7 mouse cellular contexts compared by ENCODE assay signal in genomic region chr4:154961226-154961738, GRCm38 (mm10). TPM values are rescaled to one million over a fixed set of nuclear protein-coding genes. Genes with fewer than 3 reads are reported as not detected.
DNase-seq lines count a peak whose midpoint lies in the region; ATAC-seq lines count a peak whose summit lies in the region.

No protein-coding gene starts in this region.

- peak; percentile 61 for DNase-seq in right cerebral cortex, postnatal 25 days
- DNase-seq in right cerebral cortex, postnatal 36 days (ENCODE audit: low spot score in 2 of 2), result no peak
- peak; percentile 52 to 58 for DNase-seq in cerebellum, postnatal 10 days
- DNase-seq in limb, embryonic 10.5 days (ENCODE audit: low spot score), result peak; percentile 75
- peak; percentile 65 for DNase-seq in thymus, postnatal 25 days

- no peak overlapping the region for H3K27ac ChIP-seq in heart, embryonic 13.5 days (replicated peaks)
- H3K27ac ChIP-seq in limb, embryonic 10.5 days, result peak overlapping the region; percentile 71
- H3K27ac ChIP-seq in midbrain, embryonic 16.5 days (ENCODE audit: low read length), result peak overlapping the region; percentile 92

- peaks cover 61% of the 10 kb centered on the region for H3K4me1 ChIP-seq in heart, embryonic 13.5 days
- H3K4me1 ChIP-seq in limb, embryonic 10.5 days, result peaks cover 79% of the 10 kb centered on the region
- H3K4me1 ChIP-seq in midbrain, embryonic 16.5 days (ENCODE audit: control insufficient read depth, insufficient read depth, low read length), result peaks cover 64% of the 10 kb centered on the region

- H3K4me3 ChIP-seq in heart, embryonic 13.5 days, result peak overlapping the region; percentile 56
- H3K4me3 ChIP-seq in limb, embryonic 10.5 days, result peak overlapping the region; percentile 57
- H3K4me3 ChIP-seq in midbrain, embryonic 16.5 days (ENCODE audit: low read depth, low read length), result peak overlapping the region; percentile 80

- H3K9me3 ChIP-seq in heart, embryonic 13.5 days, result no peaks in the 10 kb centered on the region
- H3K9me3 ChIP-seq in limb, embryonic 10.5 days (replicated peaks), result no peaks in the 10 kb centered on the region
- no peaks in the 10 kb centered on the region for H3K9me3 ChIP-seq in midbrain, embryonic 16.5 days (replicated peaks; ENCODE audit: control insufficient read depth, low read length, poor library complexity, severe bottlenecking)

- peak overlapping the region; percentile 76 for H3K9ac ChIP-seq in heart, embryonic 13.5 days
- peak overlapping the region; percentile 90 for H3K9ac ChIP-seq in midbrain, embryonic 16.5 days (ENCODE audit: low read depth, low read length)

- no peak for ATAC-seq in heart, embryonic 13.5 days (ENCODE audit: extremely low read depth, insufficient number of reproducible peaks, low FRiP score, low TSS enrichment)
- no peak for ATAC-seq in midbrain, embryonic 16.5 days

- peaks cover 4% of the 10 kb centered on the region; the same call in 1 of the 2 replicates for H3K36me3 ChIP-seq in heart, embryonic 13.5 days
- peaks cover 8% of the 10 kb centered on the region for H3K36me3 ChIP-seq in limb, embryonic 10.5 days
- H3K36me3 ChIP-seq in midbrain, embryonic 16.5 days (ENCODE audit: control insufficient read depth, insufficient read depth, low read length), result no peaks in the 10 kb centered on the region

- peak overlapping the region; percentile 85 for H3K4me2 ChIP-seq in heart, embryonic 13.5 days
- peak overlapping the region; percentile 90 for H3K4me2 ChIP-seq in midbrain, embryonic 16.5 days (ENCODE audit: low read length)

- WGBS in heart, embryonic 13.5 days, result under 1% methylated on average over 47 of the region's 47 CpGs
- WGBS in limb, embryonic 10.5 days, result under 1% methylated on average over 47 of the region's 47 CpGs
- under 1% methylated on average over 47 of the region's 47 CpGs for WGBS in midbrain, embryonic 16.5 days

- peaks cover 73% of the 10 kb centered on the region for H3K27me3 ChIP-seq in heart, embryonic 13.5 days (replicated peaks)
- peaks cover 76% of the 10 kb centered on the region for H3K27me3 ChIP-seq in limb, embryonic 10.5 days (ENCODE audit: low read depth, poor library complexity, severe bottlenecking)
- peaks cover 4% of the 10 kb centered on the region; the same call in 1 of the 2 replicates for H3K27me3 ChIP-seq in midbrain, embryonic 16.5 days (ENCODE audit: control insufficient read depth, insufficient read depth, low read depth, low read length)

RNA-seq across cellular contexts. Expression of gene Hes5, which starts 0.6 kb away (rescaled TPM):
- 0.31 and 0.45 TPM in 2 replicates for polyA plus RNA-seq in heart, embryonic 13.5 days (2015; fragmentation: Nextera tagmentation; extraction: Ambion mirVana)
- 0.33 and 1.1 TPM in 2 replicates for polyA plus RNA-seq in limb, embryonic 10.5 days (2016; fragmentation: Nextera tagmentation; extraction: Ambion mirVana)
- 107 and 135 TPM in 2 replicates for polyA plus RNA-seq in midbrain, embryonic 16.5 days (2015; fragmentation: Nextera tagmentation; extraction: Ambion mirVana)

RNA-seq across cellular contexts. Expression of gene Pank4, which starts 2.6 kb away (rescaled TPM):
- polyA plus RNA-seq in heart, embryonic 13.5 days (2015; fragmentation: Nextera tagmentation; extraction: Ambion mirVana), result 40.6 and 42.6 TPM in 2 replicates
- 45.8 and 56.5 TPM in 2 replicates for polyA plus RNA-seq in limb, embryonic 10.5 days (2016; fragmentation: Nextera tagmentation; extraction: Ambion mirVana)
- polyA plus RNA-seq in midbrain, embryonic 16.5 days (2015; fragmentation: Nextera tagmentation; extraction: Ambion mirVana), result 42.1 and 45.5 TPM in 2 replicates

RNA-seq across cellular contexts. Expression of gene Tnfrsf14, which starts 32.9 kb away (rescaled TPM):
- polyA plus RNA-seq in heart, embryonic 13.5 days (2015; fragmentation: Nextera tagmentation; extraction: Ambion mirVana), result 2.1 and 2.6 TPM in 2 replicates
- polyA plus RNA-seq in limb, embryonic 10.5 days (2016; fragmentation: Nextera tagmentation; extraction: Ambion mirVana), result 0.55 and 2.4 TPM in 2 replicates
- polyA plus RNA-seq in midbrain, embryonic 16.5 days (2015; fragmentation: Nextera tagmentation; extraction: Ambion mirVana), result 0.42 TPM in 1 of 2 replicates, not detected in the other

Comparison
In these comparisons a context has a peak if more than half of its experiments do, and no peak if none do; other contexts are left out.
1. DNase-seq: peak in right cerebral cortex, postnatal 25 days (single experiment), cerebellum, postnatal 10 days (2 of 2), limb, embryonic 10.5 days (single experiment) and thymus, postnatal 25 days (single experiment); none in right cerebral cortex, postnatal 36 days (0 of 2).
2. RNA of gene Hes5, which starts 0.6 kb away (polyA plus RNA-seq): 107 to 135 TPM in midbrain, embryonic 16.5 days; 0.31 to 0.45 TPM in heart, embryonic 13.5 days and 0.33 to 1.1 TPM in limb, embryonic 10.5 days; every median in the first group is over 10 times any median in the second.
3. Peak in every context shown above with its lines, with median percentiles within 50 percentile points of each other: H3K4me3 ChIP-seq.